Mouse (Mus musculus) intestine, embryonic 15.5 days (tissue): ENCODE results near the gene Gm17428. TPM values are rescaled to one million over a fixed set of nuclear protein-coding genes. Genes with fewer than 3 reads are reported as not detected.
"Not testable (repeated sequence)": the region's sequence is repeated elsewhere in the genome, so short reads cannot be mapped to it uniquely, and the experiment has no call there.

Experiments used
- ATAC-seq: fragments of 200-750 bp; cut with Nextera tagmentation; 2 replicates; pipeline ENCODE4 v1.8.0; 2017; ENCODE audit warnings: moderate TSS enrichment, moderate library complexity
- H3K27ac ChIP-seq: fragments of 300-500 bp; sonication (generic); 2 replicates; pipeline ENCODE4 v1.5.1; 2015; ENCODE audit warnings: mild to moderate bottlenecking, inconsistent platforms
- H3K27me3 ChIP-seq: fragments of 300-500 bp; sonication (generic); replicated peaks from 2 replicates; pipeline ENCODE4 v1.6.1; 2015; ENCODE audit warnings: inconsistent platforms
- H3K36me3 ChIP-seq: fragments of 300-500 bp; sonication (generic); 2 replicates; pipeline ENCODE4 v1.6.1; 2015; ENCODE audit warnings: inconsistent platforms
- H3K4me1 ChIP-seq: fragments of 300-500 bp; sonication (generic); replicated peaks from 2 replicates; pipeline ENCODE4 v1.6.1; 2015; ENCODE audit warnings: inconsistent platforms
- H3K4me2 ChIP-seq: fragments of 300-500 bp; sonication (generic); replicated peaks from 2 replicates; pipeline ENCODE4 v1.6.1; 2015; ENCODE audit warnings: mild to moderate bottlenecking, inconsistent platforms
- H3K4me3 ChIP-seq: fragments of 300-500 bp; sonication (generic); replicated peaks from 2 replicates; pipeline ENCODE4 v1.5.1; 2015; ENCODE audit warnings: inconsistent platforms
- H3K9ac ChIP-seq: fragments of 300-500 bp; sonication (generic); 2 replicates; pipeline ENCODE4 v1.6.1; 2015; ENCODE audit warnings: inconsistent platforms
- H3K9me3 ChIP-seq: fragments of 300-500 bp; sonication (generic); 2 replicates; pipeline ENCODE4 v1.6.1; 2016; ENCODE audit warnings: inconsistent platforms
- WGBS: fragments of 180-500 bp; shearing (Covaris S2); methylation state at CpG from one replicate; pipeline ENCODE4 v1.1.7; 2015; 5-methylcytosine and 5-hydroxymethylcytosine counted together
- polyA plus RNA-seq: library from polyadenylated mRNA; unstranded; fragments of >200 nt; fragmentation: Nextera tagmentation; extraction: Ambion mirVana; gene quantifications from 2 replicates; pipeline ENCODE4 v1.2.1, GENCODE M21; 2015

Gm17428 gene
- polyA plus RNA-seq, 1 experiment from 2014 or later, result not detected

GRCm38 (mm10) chr14:54996793-54997192 is 20.1 kb downstream of the Gm17428 start:
- H3K27ac ChIP-seq, result no peak overlapping the region

GRCm38 (mm10) chr14:54997297-54997696 is 20.6 kb downstream of the Gm17428 start:
- no peak overlapping the region for H3K4me3 ChIP-seq
- H3K9me3 ChIP-seq, result no peaks in the 10 kb centered on the region
- H3K27ac ChIP-seq, result no peak overlapping the region
- 67% methylated on average over 4 of the region's 4 CpGs for WGBS
- H3K4me1 ChIP-seq, result peaks cover 8% of the 10 kb centered on the region; the same call in 1 of the 2 replicates
- ATAC-seq, result no peak
- no peaks in the 10 kb centered on the region for H3K27me3 ChIP-seq
- H3K9ac ChIP-seq, result no peak overlapping the region
- no peaks in the 10 kb centered on the region for H3K36me3 ChIP-seq
- no peak overlapping the region for H3K4me2 ChIP-seq

More at GRCm38 (mm10) chr14:54996793-54997192, 20.1 kb downstream of the Gm17428 start:
- H3K9ac ChIP-seq, result no peak overlapping the region
- H3K4me3 ChIP-seq, result no peak overlapping the region
- H3K4me2 ChIP-seq, result no peak overlapping the region
- no peaks in the 10 kb centered on the region for H3K27me3 ChIP-seq
- WGBS, result 59% methylated on average over 9 of the region's 9 CpGs
- peaks cover 8% of the 10 kb centered on the region; the same call in 1 of the 2 replicates for H3K4me1 ChIP-seq
- no peaks in the 10 kb centered on the region for H3K36me3 ChIP-seq
- no peak for ATAC-seq
- H3K9me3 ChIP-seq, result no peaks in the 10 kb centered on the region

GRCm38 (mm10) chr14:54998680-54999079 is 21.9 kb downstream of the Gm17428 start:
- Histone ChIP-seq H3K9ac (no peak overlapping the region), H3K9me3 (no peaks in the 10 kb centered on the region), H3K27ac (no peak overlapping the region), H3K36me3 (no peaks in the 10 kb centered on the region), H3K4me3 (no peak overlapping the region), H3K4me2 (no peak overlapping the region), H3K4me1 (peaks cover 4% of the 10 kb centered on the region; the same call in 1 of the 2 replicates), H3K27me3 (no peaks in the 10 kb centered on the region)
- no peak for ATAC-seq

GRCm38 (mm10) chr14:54999868-55000267 is 23.1 kb downstream of the Gm17428 start:
- not testable (repeated sequence) for ATAC-seq, H3K9me3 ChIP-seq, H3K9ac ChIP-seq, H3K4me2 ChIP-seq, H3K4me3 ChIP-seq, H3K36me3 ChIP-seq, H3K27ac ChIP-seq, H3K27me3 ChIP-seq
- 79% methylated on average over 5 of the region's 5 CpGs for WGBS
- H3K4me1 ChIP-seq, result peaks cover 12% of the 10 kb centered on the region; the same call in 1 of the 2 replicates

GRCm38 (mm10) chr14:55000814-55001213 is 24.1 kb downstream of the Gm17428 start:
- H3K9me3 ChIP-seq, result no peaks in the 10 kb centered on the region
- H3K4me2 ChIP-seq, result no peak overlapping the region
- WGBS, result 85% methylated on average over 6 of the region's 6 CpGs
- no peak for ATAC-seq
- no peak overlapping the region for H3K27ac ChIP-seq
- peaks cover 12% of the 10 kb centered on the region; the same call in 1 of the 2 replicates for H3K4me1 ChIP-seq
- no peak overlapping the region for H3K9ac ChIP-seq
- no peak overlapping the region for H3K4me3 ChIP-seq
- H3K27me3 ChIP-seq, result no peaks in the 10 kb centered on the region
- H3K36me3 ChIP-seq, result no peaks in the 10 kb centered on the region

GRCm38 (mm10) chr14:55001446-55001845 is 24.7 kb downstream of the Gm17428 start:
- Histone ChIP-seq H3K4me2 (no peak overlapping the region), H3K4me1 (peaks cover 12% of the 10 kb centered on the region; the same call in 1 of the 2 replicates), H3K36me3 (no peaks in the 10 kb centered on the region), H3K9ac (no peak overlapping the region), H3K27me3 (no peaks in the 10 kb centered on the region), H3K9me3 (no peaks in the 10 kb centered on the region), H3K4me3 (no peak overlapping the region), H3K27ac (no peak overlapping the region)
- no peak for ATAC-seq
- 93% methylated on average over 2 of the region's 2 CpGs for WGBS

GRCm38 (mm10) chr14:55001938-55002686 is 25.4 kb downstream of the Gm17428 start:
- H3K27ac ChIP-seq, result no peak overlapping the region
- H3K27me3 ChIP-seq, result no peaks in the 10 kb centered on the region
- no peak for ATAC-seq
- H3K4me3 ChIP-seq, result no peak overlapping the region
- WGBS, result 41% methylated on average over 12 of the region's 12 CpGs
- peaks cover 12% of the 10 kb centered on the region; the same call in 1 of the 2 replicates for H3K4me1 ChIP-seq
- H3K9me3 ChIP-seq, result no peaks in the 10 kb centered on the region
- H3K4me2 ChIP-seq, result no peak overlapping the region
- no peak overlapping the region for H3K9ac ChIP-seq
- no peaks in the 10 kb centered on the region for H3K36me3 ChIP-seq

GRCm38 (mm10) chr14:55002687-55003120 is 26.0 kb downstream of the Gm17428 start:
- no peak overlapping the region for H3K4me3 ChIP-seq
- H3K4me1 ChIP-seq, result peaks cover 12% of the 10 kb centered on the region; the same call in 1 of the 2 replicates
- no peak overlapping the region for H3K9ac ChIP-seq
- H3K36me3 ChIP-seq, result no peaks in the 10 kb centered on the region
- 58% methylated on average over 7 of the region's 7 CpGs for WGBS
- H3K27ac ChIP-seq, result no peak overlapping the region
- no peaks in the 10 kb centered on the region for H3K27me3 ChIP-seq
- H3K4me2 ChIP-seq, result no peak overlapping the region
- H3K9me3 ChIP-seq, result no peaks in the 10 kb centered on the region
- no peak for ATAC-seq

GRCm38 (mm10) chr14:55003878-55004855 is 27.4 kb downstream of the Gm17428 start:
- 70% methylated on average over 18 of the region's 18 CpGs for WGBS
- H3K4me3 ChIP-seq, result no peak overlapping the region
- H3K36me3 ChIP-seq, result no peaks in the 10 kb centered on the region
- no peak overlapping the region for H3K9ac ChIP-seq
- peaks cover 12% of the 10 kb centered on the region; the same call in 1 of the 2 replicates for H3K4me1 ChIP-seq
- H3K27ac ChIP-seq, result no peak overlapping the region
- peak; percentile 32; the same call in 1 of the 2 replicates for ATAC-seq
- no peaks in the 10 kb centered on the region for H3K27me3 ChIP-seq
- 0 out of 2 replicates have a peak overlapping the region, but pooled peaks have one; percentile 3 for H3K4me2 ChIP-seq
- no peaks in the 10 kb centered on the region for H3K9me3 ChIP-seq

- Histone ChIP-seq H3K9me3 (no peaks in the 10 kb centered on the region), H3K9ac (no peak overlapping the region), H3K27me3 (no peaks in the 10 kb centered on the region), H3K36me3 (no peaks in the 10 kb centered on the region), H3K4me3 (no peak overlapping the region), H3K27ac (no peak overlapping the region), H3K4me2 (no peak overlapping the region), H3K4me1 (peaks cover 12% of the 10 kb centered on the region; the same call in 1 of the 2 replicates)
- no peak for ATAC-seq
- WGBS, result 81% methylated on average over 2 of the region's 2 CpGs
Measured at GRCm38 (mm10) chr14:55005506-55005905, 28.8 kb downstream of the Gm17428 start.

- no peak for ATAC-seq
- no peaks in the 10 kb centered on the region for H3K27me3 ChIP-seq
- no peak overlapping the region for H3K4me2 ChIP-seq
- no peak overlapping the region for H3K9ac ChIP-seq
- H3K27ac ChIP-seq, result no peak overlapping the region
- no peaks in the 10 kb centered on the region for H3K9me3 ChIP-seq
- H3K36me3 ChIP-seq, result no peaks in the 10 kb centered on the region
- no peak overlapping the region for H3K4me3 ChIP-seq
- WGBS, result 85% methylated on average over 8 of the region's 8 CpGs
- peaks cover 12% of the 10 kb centered on the region; the same call in 1 of the 2 replicates for H3K4me1 ChIP-seq
Measured at GRCm38 (mm10) chr14:55005967-55006366, 29.2 kb downstream of the Gm17428 start.

- Histone ChIP-seq H3K4me3 (no peak overlapping the region), H3K27me3 (no peaks in the 10 kb centered on the region), H3K9ac (no peak overlapping the region), H3K4me2 (no peak overlapping the region), H3K36me3 (no peaks in the 10 kb centered on the region), H3K4me1 (peaks cover 12% of the 10 kb centered on the region; the same call in 1 of the 2 replicates), H3K9me3 (no peaks in the 10 kb centered on the region), H3K27ac (no peak overlapping the region)
- ATAC-seq, result no peak
- 64% methylated on average over 3 of the region's 3 CpGs for WGBS
Measured at GRCm38 (mm10) chr14:55006541-55006940, 29.8 kb downstream of the Gm17428 start.
